Mouse (Mus musculus): ENCODE measurements at regions not wholly inside any gene's neighbourhood (a gene's known extent, or its start where the extent isn't known, plus 50 kb on each side); places are given as distances from the start of the nearest gene placed in this dataset.

- WGBS, result 47% methylated on average over 7 of the region's 7 CpGs
- Histone ChIP-seq H3K9me3 (ENCODE audit: control insufficient read depth, low read length) (no peaks in the 10 kb centered on the region), H3K27ac (ENCODE audit: low read depth, low read length) (no peak overlapping the region), H3K4me1 (ENCODE audit: control insufficient read depth, insufficient read depth, low read depth, low read length) (no peaks in the 10 kb centered on the region), H3K9ac (ENCODE audit: low read depth, low read length) (no peak overlapping the region), H3K4me3 (ENCODE audit: low read length) (no peak overlapping the region), H3K27me3 (replicated peaks; ENCODE audit: control insufficient read depth, insufficient read depth, low read length) (no peaks in the 10 kb centered on the region), H3K36me3 (ENCODE audit: control insufficient read depth, insufficient read depth, low read length) (no peaks in the 10 kb centered on the region), H3K4me2 (ENCODE audit: low read length) (no peak overlapping the region)
- ATAC-seq, result peak; percentile 63
These were observed 3534.3 kb upstream of the Lrrc6 start for GRCm38 (mm10) chr15:70034976-70035375.

- ATAC-seq, result no peak
- H3K4me2 ChIP-seq (ENCODE audit: low read length), result no peak overlapping the region
- no peak overlapping the region for H3K4me3 ChIP-seq (ENCODE audit: low read length)
These were observed 3528.8 kb upstream of the Lrrc6 start for GRCm38 (mm10) chr15:70029468-70029867.

GRCm38 (mm10) chr15:70012792-70013191 is 3512.1 kb upstream of the Lrrc6 start:
- H3K4me3 ChIP-seq (ENCODE audit: low read length), result no peak overlapping the region
- H3K27ac ChIP-seq (ENCODE audit: low read depth, low read length), result no peak overlapping the region
- 91% methylated on average over 2 of the region's 2 CpGs for WGBS
- H3K36me3 ChIP-seq (ENCODE audit: control insufficient read depth, insufficient read depth, low read length), result no peaks in the 10 kb centered on the region
- H3K27me3 ChIP-seq (replicated peaks; ENCODE audit: control insufficient read depth, insufficient read depth, low read length), result no peaks in the 10 kb centered on the region
- ATAC-seq, result no peak
- no peak overlapping the region for H3K9ac ChIP-seq (ENCODE audit: low read depth, low read length)
- H3K4me2 ChIP-seq (ENCODE audit: low read length), result no peak overlapping the region
- H3K9me3 ChIP-seq (ENCODE audit: control insufficient read depth, low read length), result no peaks in the 10 kb centered on the region
- no peaks in the 10 kb centered on the region for H3K4me1 ChIP-seq (ENCODE audit: control insufficient read depth, insufficient read depth, low read depth, low read length)

More at GRCm38 (mm10) chr15:70029468-70029867, 3528.8 kb upstream of the Lrrc6 start:
- H3K9ac ChIP-seq (ENCODE audit: low read depth, low read length), result no peak overlapping the region
- no peaks in the 10 kb centered on the region for H3K27me3 ChIP-seq (replicated peaks; ENCODE audit: control insufficient read depth, insufficient read depth, low read length)
- no peaks in the 10 kb centered on the region for H3K4me1 ChIP-seq (ENCODE audit: control insufficient read depth, insufficient read depth, low read depth, low read length)
- no peaks in the 10 kb centered on the region for H3K9me3 ChIP-seq (ENCODE audit: control insufficient read depth, low read length)
- H3K36me3 ChIP-seq (ENCODE audit: control insufficient read depth, insufficient read depth, low read length), result no peaks in the 10 kb centered on the region
- no peak overlapping the region for H3K27ac ChIP-seq (ENCODE audit: low read depth, low read length)

All from hindbrain, embryonic 16.5 days (tissue).